11 mouse cellular contexts compared by ENCODE assay signal in genomic region chr6:17790251-17790650, GRCm38 (mm10).
"Had no signal": no experiment of that assay in that cellular context is flagged by ENCODE, and none has a peak within 500 bp of the region (broad histone marks: within the 10 kb centered on the region; RNA-seq: fewer than 3 reads in every experiment).

No protein-coding gene starts in this region.

- ATAC-seq: midbrain, embryonic 13.5 days had no signal

- H3K9ac ChIP-seq: kidney, embryonic 15.5 days; limb, embryonic 13.5 days; liver, embryonic 14.5 days; midbrain, embryonic 13.5 days had no signal

- H3K4me2 ChIP-seq: kidney, embryonic 15.5 days; limb, embryonic 13.5 days; midbrain, embryonic 13.5 days had no signal

- H3K4me1 ChIP-seq: kidney, embryonic 15.5 days; limb, embryonic 13.5 days; midbrain, embryonic 13.5 days had no signal

- DNase-seq: kidney, postnatal 14 days; left cerebral cortex, postnatal 4 days; lung, adult 18-20 months; lung, postnatal 14 days; right cerebral cortex, adult 18-20 months; right cerebral cortex, postnatal 25 days; thymus, postnatal 4 days had no signal

- H3K36me3 ChIP-seq: kidney, embryonic 15.5 days; limb, embryonic 13.5 days had no signal

- H3K27ac ChIP-seq: kidney, embryonic 15.5 days; limb, embryonic 13.5 days; liver, embryonic 14.5 days; midbrain, embryonic 13.5 days had no signal

- H3K9me3 ChIP-seq: kidney, embryonic 15.5 days; limb, embryonic 13.5 days had no signal

- H3K4me3 ChIP-seq: kidney, embryonic 15.5 days; limb, embryonic 13.5 days; midbrain, embryonic 13.5 days had no signal

- H3K27me3 ChIP-seq: kidney, embryonic 15.5 days; limb, embryonic 13.5 days; midbrain, embryonic 13.5 days had no signal
